Comparison of ENCODE assay signal across 28 mouse cellular contexts in genomic region chr15:83338908-83339307, GRCm38 (mm10). TPM values are rescaled to one million over a fixed set of nuclear protein-coding genes. Genes with fewer than 3 reads are reported as not detected.
A peak's percentile ranks its signal among the peaks of the same experiment; 100 is the strongest.
DNase-seq lines count a peak whose midpoint lies in the region; ATAC-seq and TF ChIP-seq lines count a peak whose summit lies in the region.
"Had no signal": no experiment of that assay in that cellular context is flagged by ENCODE, and none has a peak within 500 bp of the region (broad histone marks: within the 10 kb centered on the region; RNA-seq: fewer than 3 reads in every experiment).

No protein-coding gene starts in this region.

- DNase-seq in kidney, adult 9 months: peak; percentile 71
- DNase-seq in kidney, postnatal 4 days: no peak
- no peak for DNase-seq in lung, postnatal 0 days (ENCODE audit: low spot score)
- DNase-seq in lung, adult 2 months: no peak
- DNase-seq in forebrain, postnatal 0 days: no peak
- DNase-seq in right cerebral cortex, postnatal 25 days: no peak
- DNase-seq: adrenal gland, postnatal 14 days; cerebellum, adult 11 months; cerebellum, adult 9-11 months; gastrocnemius, adult 2 months; gastrocnemius, postnatal 36 days; heart, postnatal 10 days; thymus, adult 18-20 months; thymus, postnatal 25 days had no signal

- ATAC-seq in lung, postnatal 0 days: 0 out of 2 replicates have a peak, but pooled peaks have one; percentile 8
- ATAC-seq in stomach, embryonic 15.5 days (ENCODE audit: insufficient read depth, low FRiP score, low read depth): peak; percentile 21; the same call in 1 of the 2 replicates
- ATAC-seq in forebrain, postnatal 0 days: no peak
- ATAC-seq: forebrain, embryonic 15.5 days; inflammation-experienced regulatory T-cells, adult 6 months; midbrain, embryonic 16.5 days had no signal

- no peak for TF ChIP-seq POLR2A in lung, adult 2 months (IDR thresholded peaks at IDR 0.05; ENCODE audit: borderline replicate concordance, extremely low read depth, low read depth, low read length)

- H3K27me3 ChIP-seq in lung, postnatal 0 days (replicated peaks; ENCODE audit: insufficient read depth, low read length): no peaks in the 10 kb centered on the region
- H3K27me3 ChIP-seq in stomach, embryonic 15.5 days (replicated peaks): no peaks in the 10 kb centered on the region
- H3K27me3 ChIP-seq in forebrain, postnatal 0 days (ENCODE audit: insufficient read depth, low read length): no peaks in the 10 kb centered on the region
- H3K27me3 ChIP-seq: embryonic facial prominence, embryonic 13.5 days; forebrain, embryonic 15.5 days; heart, embryonic 13.5 days; limb, embryonic 15.5 days; liver, embryonic 15.5 days; lung, embryonic 15.5 days; neural tube, embryonic 12.5 days had no signal

- peak overlapping the region; percentile 51; the same call in 1 of the 2 replicates for H3K27ac ChIP-seq in lung, postnatal 0 days (ENCODE audit: low read length)
- H3K27ac ChIP-seq in stomach, embryonic 15.5 days: peak overlapping the region; percentile 49; the same call in 1 of the 2 replicates
- no peak overlapping the region for H3K27ac ChIP-seq in forebrain, postnatal 0 days (ENCODE audit: low read depth, low read length)
- H3K27ac ChIP-seq: embryonic facial prominence, embryonic 13.5 days; forebrain, embryonic 10.5 days; forebrain, embryonic 15.5 days; gastrocnemius, adult 2 months; hindbrain, embryonic 14.5 days; limb, embryonic 10.5 days; limb, embryonic 15.5 days; liver, embryonic 15.5 days; lung, embryonic 15.5 days; neural tube, embryonic 12.5 days had no signal

- 80% methylated on average over 6 of the region's 6 CpGs for WGBS in lung, postnatal 0 days
- 74% methylated on average over 6 of the region's 6 CpGs for WGBS in lung, adult 2 months
- 82% methylated on average over 6 of the region's 6 CpGs for WGBS in stomach, embryonic 15.5 days
- WGBS in forebrain, postnatal 0 days: 82% methylated on average over 6 of the region's 6 CpGs

- H3K4me1 ChIP-seq in lung, postnatal 0 days (ENCODE audit: insufficient read depth, low read depth, low read length): no peaks in the 10 kb centered on the region
- H3K4me1 ChIP-seq in lung, adult 2 months (ENCODE audit: control insufficient read depth, insufficient read depth, low read length): peaks cover 9% of the 10 kb centered on the region
- H3K4me1 ChIP-seq in stomach, embryonic 15.5 days: 0 out of 2 replicates have a peak, but pooled peaks cover 2% of the 10 kb centered on the region
- no peaks in the 10 kb centered on the region for H3K4me1 ChIP-seq in forebrain, postnatal 0 days (ENCODE audit: insufficient read depth)
- H3K4me1 ChIP-seq: embryonic facial prominence, embryonic 13.5 days; forebrain, embryonic 15.5 days; limb, embryonic 15.5 days; lung, embryonic 15.5 days; neural tube, embryonic 12.5 days had no signal

- H3K9ac ChIP-seq in lung, postnatal 0 days (replicated peaks; ENCODE audit: low read depth): no peak overlapping the region
- no peak overlapping the region for H3K9ac ChIP-seq in stomach, embryonic 15.5 days
- H3K9ac ChIP-seq in forebrain, postnatal 0 days: no peak overlapping the region
- H3K9ac ChIP-seq: embryonic facial prominence, embryonic 13.5 days; forebrain, embryonic 15.5 days; heart, embryonic 13.5 days; hindbrain, embryonic 14.5 days; limb, embryonic 15.5 days; liver, embryonic 15.5 days; lung, embryonic 15.5 days; neural tube, embryonic 12.5 days had no signal

- H3K36me3 ChIP-seq in lung, postnatal 0 days (ENCODE audit: insufficient read depth, low read length): 0 out of 2 replicates have a peak, but pooled peaks cover 4% of the 10 kb centered on the region
- peaks cover 33% of the 10 kb centered on the region for H3K36me3 ChIP-seq in stomach, embryonic 15.5 days
- peaks cover 26% of the 10 kb centered on the region for H3K36me3 ChIP-seq in forebrain, postnatal 0 days (ENCODE audit: insufficient read depth)

- H3K9me3 ChIP-seq in lung, postnatal 0 days (ENCODE audit: low read length): no peaks in the 10 kb centered on the region
- no peaks in the 10 kb centered on the region for H3K9me3 ChIP-seq in stomach, embryonic 15.5 days
- no peaks in the 10 kb centered on the region for H3K9me3 ChIP-seq in forebrain, postnatal 0 days (ENCODE audit: low read length)
- H3K9me3 ChIP-seq: embryonic facial prominence, embryonic 13.5 days; forebrain, embryonic 10.5 days; forebrain, embryonic 15.5 days; heart, embryonic 13.5 days; limb, embryonic 10.5 days; limb, embryonic 15.5 days; liver, embryonic 15.5 days; lung, embryonic 15.5 days; neural tube, embryonic 12.5 days had no signal

- no peak for TF ChIP-seq EP300 in lung, postnatal 0 days (IDR thresholded peaks at IDR 0.05)

- H3K4me2 ChIP-seq in lung, postnatal 0 days (replicated peaks; ENCODE audit: low read depth, low read length): no peak overlapping the region
- no peak overlapping the region for H3K4me2 ChIP-seq in stomach, embryonic 15.5 days
- no peak overlapping the region for H3K4me2 ChIP-seq in forebrain, postnatal 0 days (ENCODE audit: low read depth)
- H3K4me2 ChIP-seq: embryonic facial prominence, embryonic 13.5 days; forebrain, embryonic 15.5 days; heart, embryonic 13.5 days; hindbrain, embryonic 14.5 days; limb, embryonic 15.5 days; liver, embryonic 15.5 days; lung, embryonic 15.5 days; midbrain, embryonic 11.5 days; neural tube, embryonic 12.5 days had no signal

- H3K4me3 ChIP-seq in lung, postnatal 0 days (ENCODE audit: low read depth, low read length): no peak overlapping the region
- no peak overlapping the region for H3K4me3 ChIP-seq in lung, adult 2 months (replicated peaks; ENCODE audit: extremely low read depth, low read depth, low read length)
- H3K4me3 ChIP-seq in stomach, embryonic 15.5 days (replicated peaks): no peak overlapping the region
- no peak overlapping the region for H3K4me3 ChIP-seq in forebrain, postnatal 0 days (ENCODE audit: low read depth, low read length)
- H3K4me3 ChIP-seq: embryonic facial prominence, embryonic 13.5 days; forebrain, embryonic 10.5 days; forebrain, embryonic 15.5 days; gastrocnemius, adult 2 months; heart, embryonic 13.5 days; limb, embryonic 10.5 days; limb, embryonic 15.5 days; liver, embryonic 15.5 days; lung, embryonic 15.5 days; neural tube, embryonic 12.5 days had no signal

- no peak for TF ChIP-seq CTCF in lung, postnatal 0 days (IDR thresholded peaks at IDR 0.05)
- no peak for TF ChIP-seq CTCF in lung, adult 2 months (IDR thresholded peaks at IDR 0.05; ENCODE audit: insufficient read depth, low read length)
- TF ChIP-seq CTCF in forebrain, postnatal 0 days (IDR thresholded peaks at IDR 0.05; ENCODE audit: low read depth): no peak

RNA-seq across cellular contexts. Expression of gene Arfgap3, which starts 11.1 kb away (rescaled TPM):
- polyA plus RNA-seq in lung, postnatal 0 days (2015; fragmentation: Nextera tagmentation; extraction: Ambion mirVana): 41.1 and 44.2 TPM in 2 replicates
- 27.2 and 31.1 TPM in 2 replicates for polyA plus RNA-seq in lung, adult 2 months (2012; rRNA removed)
- polyA plus RNA-seq in stomach, embryonic 15.5 days (2015; fragmentation: Nextera tagmentation; extraction: Ambion mirVana): 63.0 and 72.4 TPM in 2 replicates
- total RNA-seq in forebrain, postnatal 0 days (2014; rRNA removed): 41.0 and 41.2 TPM in 2 replicates
- polyA plus RNA-seq in forebrain, postnatal 0 days (2015; fragmentation: Nextera tagmentation; extraction: Ambion mirVana): 32.0 and 33.7 TPM in 2 replicates
